Mouse (Mus musculus) limb, embryonic 13.5 days (tissue): Measurements from ENCODE around the gene Lgals2. TPM values are rescaled to one million over a fixed set of nuclear protein-coding genes. Genes with fewer than 3 reads are reported as not detected.
"Not testable (repeated sequence)": the region's sequence is repeated elsewhere in the genome, so short reads cannot be mapped to it uniquely, and the experiment has no call there.

Experiments used
- ATAC-seq: fragments of 200-750 bp; cut with Nextera tagmentation; 2 replicates; pipeline ENCODE4 v1.8.0; 2017; ENCODE audit warnings: low read depth, moderate number of reproducible peaks, moderate TSS enrichment; ENCODE audit not compliant: low FRiP score
- H3K27ac ChIP-seq: fragments of 300-500 bp; sonication (generic); 2 replicates; pipeline ENCODE4 v1.5.1; 2015; ENCODE audit warnings: inconsistent platforms, mild to moderate bottlenecking, moderate library complexity
- H3K27me3 ChIP-seq: fragments of 300-500 bp; sonication (generic); 2 replicates; pipeline ENCODE4 v1.6.1; 2015; ENCODE audit warnings: mild to moderate bottlenecking, inconsistent platforms
- H3K36me3 ChIP-seq: fragments of 300-500 bp; sonication (generic); 2 replicates; pipeline ENCODE4 v1.6.1; 2015; ENCODE audit warnings: inconsistent platforms, mild to moderate bottlenecking, moderate library complexity
- H3K4me1 ChIP-seq: fragments of 300-500 bp; sonication (generic); 2 replicates; pipeline ENCODE4 v1.6.1; 2015; ENCODE audit warnings: inconsistent platforms
- H3K4me2 ChIP-seq: fragments of 300-500 bp; sonication (generic); replicated peaks from 2 replicates; pipeline ENCODE4 v1.6.1; 2015; ENCODE audit warnings: inconsistent platforms, mild to moderate bottlenecking, moderate library complexity
- H3K4me3 ChIP-seq: fragments of 300-500 bp; sonication (generic); 2 replicates; pipeline ENCODE4 v1.5.1; 2015; ENCODE audit warnings: moderate library complexity, mild to moderate bottlenecking, inconsistent platforms
- H3K9ac ChIP-seq: fragments of 300-500 bp; sonication (generic); 2 replicates; pipeline ENCODE4 v1.6.1; 2015; ENCODE audit warnings: mild to moderate bottlenecking, inconsistent platforms
- H3K9me3 ChIP-seq: fragments of 300-500 bp; sonication (generic); 2 replicates; pipeline ENCODE4 v1.6.1; 2016; ENCODE audit warnings: inconsistent platforms
- WGBS: fragments of 180-500 bp; shearing (Covaris S2); methylation state at CpG from one replicate; pipeline ENCODE4 v1.1.7; 2015; 5-methylcytosine and 5-hydroxymethylcytosine counted together
- polyA plus RNA-seq: library from polyadenylated mRNA; unstranded; fragments of >200 nt; fragmentation: Nextera tagmentation; extraction: Ambion mirVana; gene quantifications from 2 replicates; pipeline ENCODE4 v1.2.1, GENCODE M21; 2015

Gene Lgals2
- polyA plus RNA-seq, 1 experiment from 2014 or later, result 0.53 TPM

GRCm38 (mm10) chr15:78850059-78850824 is 5.1 kb downstream of the Lgals2 start:
- Histone ChIP-seq H3K4me3 (no peak overlapping the region), H3K9ac (no peak overlapping the region), H3K4me1 (peaks cover 7% of the 10 kb centered on the region; the same call in 1 of the 2 replicates), H3K27me3 (peaks cover 6% of the 10 kb centered on the region), H3K4me2 (no peak overlapping the region), H3K9me3 (no peaks in the 10 kb centered on the region), H3K27ac (no peak overlapping the region), H3K36me3 (peaks cover 12% of the 10 kb centered on the region; the same call in 1 of the 2 replicates)
- 74% methylated on average over 15 of the region's 15 CpGs for WGBS
- no peak for ATAC-seq

GRCm38 (mm10) chr15:78849485-78849884 is 5.8 kb downstream of the Lgals2 start:
- no peaks in the 10 kb centered on the region for H3K9me3 ChIP-seq
- no peak overlapping the region for H3K4me3 ChIP-seq
- no peak overlapping the region for H3K9ac ChIP-seq
- peaks cover 10% of the 10 kb centered on the region for H3K27me3 ChIP-seq
- H3K4me2 ChIP-seq, result no peak overlapping the region
- ATAC-seq, result no peak
- 84% methylated on average over 12 of the region's 12 CpGs for WGBS
- peaks cover 13% of the 10 kb centered on the region for H3K4me1 ChIP-seq
- no peak overlapping the region for H3K27ac ChIP-seq
- peaks cover 12% of the 10 kb centered on the region; the same call in 1 of the 2 replicates for H3K36me3 ChIP-seq

GRCm38 (mm10) chr15:78848467-78848866 is 6.9 kb downstream of the Lgals2 start:
- Histone ChIP-seq H3K9me3 (no peaks in the 10 kb centered on the region), H3K4me3 (no peak overlapping the region), H3K27me3 (peaks cover 20% of the 10 kb centered on the region), H3K27ac (no peak overlapping the region), H3K4me2 (no peak overlapping the region), H3K36me3 (peaks cover 12% of the 10 kb centered on the region; the same call in 1 of the 2 replicates), H3K4me1 (peaks cover 22% of the 10 kb centered on the region), H3K9ac (no peak overlapping the region)
- no peak for ATAC-seq
- 25% methylated on average over 5 of the region's 5 CpGs for WGBS

- peaks cover 35% of the 10 kb centered on the region for H3K4me1 ChIP-seq
- peaks cover 33% of the 10 kb centered on the region for H3K27me3 ChIP-seq
- H3K27ac ChIP-seq, H3K4me2 ChIP-seq, H3K9me3 ChIP-seq, H3K4me3 ChIP-seq, ATAC-seq, H3K9ac ChIP-seq: not testable (repeated sequence)
- H3K36me3 ChIP-seq, result peaks cover 12% of the 10 kb centered on the region; the same call in 1 of the 2 replicates
- 88% methylated on average over 7 of the region's 7 CpGs for WGBS
Observed at GRCm38 (mm10) chr15:78846805-78847204, 8.5 kb downstream of the Lgals2 start.

GRCm38 (mm10) chr15:78846352-78846751 is 9.0 kb downstream of the Lgals2 start:
- Histone ChIP-seq H3K27me3 (peaks cover 36% of the 10 kb centered on the region), H3K4me3 (no peak overlapping the region), H3K4me1 (peaks cover 40% of the 10 kb centered on the region), H3K9me3 (no peaks in the 10 kb centered on the region), H3K4me2 (no peak overlapping the region), H3K36me3 (peaks cover 12% of the 10 kb centered on the region; the same call in 1 of the 2 replicates), H3K9ac (no peak overlapping the region), H3K27ac (no peak overlapping the region)
- WGBS, result 78% methylated on average over 8 of the region's 8 CpGs
- ATAC-seq, result no peak

- no peak for ATAC-seq
Observed at GRCm38 (mm10) chr15:78845867-78846266, 9.5 kb downstream of the Lgals2 start.

GRCm38 (mm10) chr15:78845321-78845720 is 10.0 kb downstream of the Lgals2 start:
- Histone ChIP-seq H3K4me2 (peak overlapping the region; percentile 21; the same call in 1 of the 2 replicates), H3K9me3 (no peaks in the 10 kb centered on the region), H3K27ac (no peak overlapping the region), H3K27me3 (peaks cover 38% of the 10 kb centered on the region), H3K4me3 (no peak overlapping the region), H3K9ac (no peak overlapping the region; the same call in 1 of the 2 replicates), H3K4me1 (peaks cover 50% of the 10 kb centered on the region), H3K36me3 (peaks cover 12% of the 10 kb centered on the region; the same call in 1 of the 2 replicates)
- ATAC-seq, result no peak
- WGBS, result 73% methylated on average over 11 of the region's 11 CpGs

More at GRCm38 (mm10) chr15:78845867-78846266, 9.5 kb downstream of the Lgals2 start:
- peaks cover 12% of the 10 kb centered on the region; the same call in 1 of the 2 replicates for H3K36me3 ChIP-seq
- 82% methylated on average over 8 of the region's 8 CpGs for WGBS
- no peaks in the 10 kb centered on the region for H3K9me3 ChIP-seq
- H3K9ac ChIP-seq, result no peak overlapping the region
- H3K4me3 ChIP-seq, result no peak overlapping the region
- peaks cover 37% of the 10 kb centered on the region for H3K27me3 ChIP-seq
- H3K27ac ChIP-seq, result no peak overlapping the region
- peak overlapping the region; percentile 21; the same call in 1 of the 2 replicates for H3K4me2 ChIP-seq
- peaks cover 44% of the 10 kb centered on the region for H3K4me1 ChIP-seq

GRCm38 (mm10) chr15:78844791-78845190 is 10.5 kb downstream of the Lgals2 start:
- H3K27me3 ChIP-seq, result peaks cover 38% of the 10 kb centered on the region
- 37% methylated on average over 9 of the region's 9 CpGs for WGBS
- peak overlapping the region; percentile 86 for H3K4me2 ChIP-seq
- peaks cover 12% of the 10 kb centered on the region; the same call in 1 of the 2 replicates for H3K36me3 ChIP-seq
- no peaks in the 10 kb centered on the region for H3K9me3 ChIP-seq
- 0 out of 2 replicates have a peak overlapping the region, but pooled peaks have one; percentile 61 for H3K4me3 ChIP-seq
- no peak overlapping the region for H3K9ac ChIP-seq
- ATAC-seq, result no peak
- peaks cover 55% of the 10 kb centered on the region for H3K4me1 ChIP-seq
- no peak overlapping the region for H3K27ac ChIP-seq

- H3K4me2 ChIP-seq, result peak overlapping the region; percentile 86
- peaks cover 38% of the 10 kb centered on the region for H3K27me3 ChIP-seq
- 39% methylated on average over 21 of the region's 21 CpGs for whole genome bisulfite sequencing
- 0 out of 2 replicates have a peak overlapping the region, but pooled peaks have one; percentile 35 for H3K9ac ChIP-seq
- H3K36me3 ChIP-seq, result peaks cover 7% of the 10 kb centered on the region; the same call in 1 of the 2 replicates
- H3K9me3 ChIP-seq, result no peaks in the 10 kb centered on the region
- H3K4me1 ChIP-seq, result peaks cover 63% of the 10 kb centered on the region
- H3K4me3 ChIP-seq, result peak overlapping the region; percentile 61
- ATAC-seq, result no peak
- 0 out of 2 replicates have a peak overlapping the region, but pooled peaks have one; percentile 58 for H3K27ac ChIP-seq
Observed at GRCm38 (mm10) chr15:78843581-78844469, 11.5 kb downstream of the Lgals2 start.

- Histone ChIP-seq H3K36me3 (peaks cover 4% of the 10 kb centered on the region; the same call in 1 of the 2 replicates), H3K9ac (peak within 1 kb of the TSS; percentile 80), H3K4me2 (peak within 1 kb of the TSS; percentile 86), H3K4me1 (peaks cover 63% of the 10 kb centered on the region), H3K9me3 (no peaks in the 10 kb centered on the region), H3K27me3 (peaks cover 38% of the 10 kb centered on the region), H3K4me3 (peak within 1 kb of the TSS; percentile 61), H3K27ac (peak within 1 kb of the TSS; percentile 58)
- under 1% methylated on average over 52 of the region's 86 CpGs for WGBS
- peak; percentile 76 for ATAC-seq
Observed at GRCm38 (mm10) chr15:78842371-78843163, 12.8 kb downstream of the Lgals2 start, which contains the start of gene Cdc42ep1. Gene Cdc42ep1, plus strand, starts transcription at chr15:78842624.
